Mouse (Mus musculus) adrenal gland, postnatal 36 days (tissue): ENCODE measurements around the gene Vmn1r67. TPM values are rescaled to one million over a fixed set of nuclear protein-coding genes. Genes with fewer than 3 reads are reported as not detected.

Source experiments
- DNase-seq, 2 experiments: peaks; one replicate each; pipeline ENCODE4 v3.0.0; 2021; ENCODE audit warnings: mixed read lengths in 1 of 2
- long read RNA-seq, 2 experiments: library from polyadenylated mRNA; stranded (forward); transcript quantifications; one replicate each; pipeline ENCODE4 v2.0.0; 2021; ENCODE audit warnings: borderline sequencing depth in 2 of 2
- total RNA-seq, 2 experiments: library from RNA; stranded (reverse); gene quantifications; 2 replicates each; pipeline ENCODE4 v1.2.3; 2021

The Vmn1r67 gene
- total RNA-seq = not detected
- long read RNA-seq, experiment 1 = 0 reads
- long read RNA-seq, experiment 2 = 0 reads

- no peak for DNase-seq
These were observed at the start of gene Vmn1r67 for GRCm38 (mm10) chr7:10443031-10443430. Gene Vmn1r67, plus strand, starts transcription at chr7:10443331.

GRCm38 (mm10) chr7:10458166-10458565 lies 15.0 kb downstream of the Vmn1r67 start:
- no peak for DNase-seq

- no peak for DNase-seq
These were observed 36.7 kb downstream of the Vmn1r67 start for GRCm38 (mm10) chr7:10479813-10480212.

- DNase-seq = peak in 1 of 2 experiments; percentile 0
These were observed 37.6 kb downstream of the Vmn1r67 start for GRCm38 (mm10) chr7:10480588-10481233.

DNA sequence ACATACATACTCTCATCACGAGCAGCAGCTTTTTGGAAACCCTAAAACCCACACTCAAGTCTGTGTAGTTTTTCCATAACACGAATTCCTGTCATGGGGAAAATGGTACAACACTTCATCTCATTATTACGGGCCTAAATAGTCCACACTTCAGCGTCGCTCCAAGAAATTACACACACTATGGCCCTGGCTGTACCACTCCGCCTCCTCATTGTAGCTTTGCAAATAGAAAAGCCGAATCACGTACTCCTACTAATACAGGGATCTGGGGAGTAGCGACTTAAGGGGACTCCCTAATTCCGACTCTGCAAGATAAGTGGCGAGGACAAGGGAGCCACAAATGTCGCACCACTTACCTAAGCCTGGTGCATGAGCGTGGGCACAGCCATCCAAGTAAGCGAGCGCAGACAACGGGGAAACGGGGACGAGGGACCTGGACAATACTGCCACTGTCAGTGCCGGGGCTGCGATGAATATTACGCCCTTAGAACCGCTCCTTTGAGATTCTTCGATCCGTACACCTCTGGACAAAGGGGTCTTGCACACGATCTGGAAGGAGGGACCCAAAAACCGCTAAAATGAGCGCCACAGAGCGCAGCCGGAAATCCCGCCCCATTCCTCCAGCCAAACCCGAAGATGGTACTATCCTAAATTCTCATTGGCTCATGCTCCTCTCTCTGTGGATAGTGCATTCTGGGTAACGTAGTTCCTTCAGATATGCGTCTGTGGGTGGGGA lies 51.8 kb downstream of the Vmn1r67 start, which contains the start of gene Zik1:
Gene Zik1 (minus strand): TSS at position 609 of the 736 bp plus-strand sequence.
- DNase-seq = peak; percentile 62 to 80

DNA sequence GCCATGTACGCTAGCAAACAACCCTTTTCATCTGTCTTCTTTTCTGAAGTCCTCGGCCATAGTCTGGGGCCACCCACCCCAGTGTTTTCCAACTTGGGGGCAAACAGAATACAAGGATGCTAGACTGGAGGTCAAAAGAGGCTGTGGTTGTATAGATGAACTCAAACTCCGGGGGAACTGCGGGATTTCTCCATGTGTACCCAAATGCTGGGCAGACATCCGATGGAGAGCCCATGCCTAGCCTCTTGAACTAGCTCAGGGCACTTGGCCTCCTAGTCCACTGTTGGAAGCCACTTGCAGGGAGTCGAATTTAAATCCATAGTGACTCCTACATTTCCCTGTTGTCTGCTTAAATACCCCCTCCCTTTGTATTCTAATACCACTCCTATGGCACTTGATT lies 52.4 kb downstream of the Vmn1r67 start:
- DNase-seq = no peak

Other genes starting within 250 kb of the Vmn1r67 start
- gene Vmn1r66, start 165.3 kb upstream of the Vmn1r67 start, total RNA-seq = not detected
- gene Zik1, start 52.1 kb downstream of the Vmn1r67 start, total RNA-seq = 1 to 10 TPM; 2.5 to 3.0 TPM
- not detected for gene Vmn1r68, start 115.2 kb downstream of the Vmn1r67 start, total RNA-seq
- not detected for gene Vmn1r69, start 170.3 kb downstream of the Vmn1r67 start, total RNA-seq
- not detected for gene Vmn1r70, start 188.2 kb downstream of the Vmn1r67 start, total RNA-seq
- not detected for gene Nlrp4b, start 244.5 kb downstream of the Vmn1r67 start, total RNA-seq